Mouse (Mus musculus): ENCODE results near the gene AI854703. TPM values are rescaled to one million over a fixed set of nuclear protein-coding genes. Genes with fewer than 3 reads are reported as not detected.
A peak's percentile ranks its signal among the peaks of the same experiment; 100 is the strongest.

Gene AI854703
- polyA plus RNA-seq, 1 experiment: 0.96 TPM

DNA sequence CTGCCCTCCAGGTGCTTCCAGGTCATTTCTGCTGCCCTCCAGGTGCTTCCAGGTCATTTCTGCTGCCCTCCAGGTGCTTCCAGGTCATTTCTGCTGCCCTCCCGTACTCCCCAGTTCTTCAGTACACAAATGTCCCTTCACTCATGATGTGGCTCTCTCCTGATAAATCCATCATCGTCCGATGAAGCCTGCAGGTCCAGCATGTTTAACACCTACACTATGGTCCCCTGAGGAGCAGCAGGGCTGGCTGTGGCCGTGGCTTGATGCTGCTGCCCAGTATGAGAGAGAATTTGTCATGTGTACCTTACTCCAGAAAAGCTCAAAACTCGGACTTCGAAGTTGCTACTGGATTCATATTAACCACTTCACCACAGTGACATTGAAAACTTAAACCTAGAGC lies 14.8 kb downstream of the AI854703 start:
- Histone ChIP-seq H3K36me3 (ENCODE audit: control insufficient read depth, insufficient read depth, low read length) (no peaks in the 10 kb centered on the region), H3K4me3 (ENCODE audit: low read depth, low read length) (no peak overlapping the region), H3K27ac (ENCODE audit: insufficient read depth, low read depth, low read length) (no peak overlapping the region), H3K27me3 (ENCODE audit: control insufficient read depth, insufficient read depth, low read length) (no peaks in the 10 kb centered on the region), H3K4me1 (ENCODE audit: control insufficient read depth, insufficient read depth, insufficient read length, low read length) (peaks cover 1% of the 10 kb centered on the region; the same call in 1 of the 2 replicates)
- WGBS: 63% methylated on average over 6 of the region's 6 CpGs
- no peak for TF ChIP-seq POLR2A (IDR thresholded peaks at IDR 0.05; ENCODE audit: low read depth, low read length)

DNA sequence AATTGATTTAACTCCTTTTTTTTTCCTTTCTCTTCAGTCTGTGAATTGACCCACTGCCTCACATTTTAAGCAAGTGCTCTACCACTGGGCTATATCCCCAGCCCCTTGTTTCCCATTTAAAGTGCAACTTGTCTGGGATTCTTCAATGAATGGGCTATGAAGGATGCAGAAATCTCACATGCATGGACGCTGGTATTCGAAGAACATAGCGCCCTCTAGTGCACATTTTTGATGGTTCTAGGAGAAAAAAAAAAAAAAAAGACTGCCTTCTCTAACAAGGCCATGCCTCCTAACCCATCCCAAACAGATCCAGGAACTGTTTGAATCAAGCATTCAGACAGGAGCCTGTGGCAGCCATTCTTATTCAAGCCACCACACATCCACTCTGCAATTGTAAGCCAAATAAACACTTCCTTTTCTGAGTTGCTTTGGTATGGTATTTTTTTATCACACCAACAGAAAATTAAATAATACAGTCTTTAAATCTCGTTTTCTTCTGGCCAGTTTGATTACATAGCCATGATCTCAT lies 16.3 kb downstream of the AI854703 start:
- no peak overlapping the region for H3K4me3 ChIP-seq (ENCODE audit: low read depth, low read length)
- TF ChIP-seq POLR2A (IDR thresholded peaks at IDR 0.05; ENCODE audit: low read depth, low read length) (no peak), CTCF (IDR thresholded peaks at IDR 0.05; ENCODE audit: extremely low read depth, insufficient read length, insufficient replicate concordance, low read depth, low read length) (no peak)
- peaks cover 6% of the 10 kb centered on the region for H3K4me1 ChIP-seq (ENCODE audit: control insufficient read depth, insufficient read depth, insufficient read length, low read length)
- 22% methylated on average over 4 of the region's 4 CpGs for WGBS
- no peaks in the 10 kb centered on the region for H3K36me3 ChIP-seq (ENCODE audit: control insufficient read depth, insufficient read depth, low read length)
- H3K27ac ChIP-seq (ENCODE audit: insufficient read depth, low read depth, low read length): no peak overlapping the region
- H3K27me3 ChIP-seq (ENCODE audit: control insufficient read depth, insufficient read depth, low read length): no peaks in the 10 kb centered on the region

- WGBS: 9% methylated on average over 12 of the region's 12 CpGs
- Histone ChIP-seq H3K36me3 (ENCODE audit: control insufficient read depth, insufficient read depth, low read length) (no peaks in the 10 kb centered on the region), H3K27ac (ENCODE audit: insufficient read depth, low read depth, low read length) (no peak overlapping the region; the same call in 1 of the 2 replicates), H3K4me1 (ENCODE audit: control insufficient read depth, insufficient read depth, insufficient read length, low read length) (peaks cover 6% of the 10 kb centered on the region), H3K27me3 (ENCODE audit: control insufficient read depth, insufficient read depth, low read length) (no peaks in the 10 kb centered on the region), H3K4me3 (ENCODE audit: low read depth, low read length) (no peak overlapping the region)
- TF ChIP-seq POLR2A (IDR thresholded peaks at IDR 0.05; ENCODE audit: low read depth, low read length): 0 out of 2 replicates have a peak, but pooled peaks have one; percentile 6
- TF ChIP-seq CTCF (IDR thresholded peaks at IDR 0.05; ENCODE audit: extremely low read depth, insufficient read length, insufficient replicate concordance, low read depth, low read length): peak; percentile 86; the same call in 1 of the 2 replicates
Measured at GRCm38 (mm10) chr6:48645660-48646308, 19.2 kb downstream of the AI854703 start.

GRCm38 (mm10) chr6:48646309-48646690 lies 19.7 kb downstream of the AI854703 start:
- no peaks in the 10 kb centered on the region for H3K27me3 ChIP-seq (ENCODE audit: control insufficient read depth, insufficient read depth, low read length)
- no peak overlapping the region for H3K27ac ChIP-seq (ENCODE audit: insufficient read depth, low read depth, low read length)
- H3K4me3 ChIP-seq (ENCODE audit: low read depth, low read length): no peak overlapping the region
- WGBS: 87% methylated on average over 4 of the region's 4 CpGs
- no peaks in the 10 kb centered on the region for H3K36me3 ChIP-seq (ENCODE audit: control insufficient read depth, insufficient read depth, low read length)
- TF ChIP-seq POLR2A (IDR thresholded peaks at IDR 0.05; ENCODE audit: low read depth, low read length): no peak
- peaks cover 6% of the 10 kb centered on the region for H3K4me1 ChIP-seq (ENCODE audit: control insufficient read depth, insufficient read depth, insufficient read length, low read length)

GRCm38 (mm10) chr6:48646995-48647394 lies 20.4 kb downstream of the AI854703 start, which contains the start of gene Gimap8:
Gene Gimap8 (plus strand): TSS chr6:48647234.
- H3K4me3 ChIP-seq (ENCODE audit: low read depth, low read length): peak within 1 kb of the TSS; percentile 46
- H3K27ac ChIP-seq (ENCODE audit: insufficient read depth, low read depth, low read length): peak within 1 kb of the TSS; percentile 52
- 18% methylated on average over 3 of the region's 3 CpGs for WGBS
- peaks cover 2% of the 10 kb centered on the region; the same call in 1 of the 2 replicates for H3K36me3 ChIP-seq (ENCODE audit: control insufficient read depth, insufficient read depth, low read length)
- peaks cover 6% of the 10 kb centered on the region for H3K4me1 ChIP-seq (ENCODE audit: control insufficient read depth, insufficient read depth, insufficient read length, low read length)
- TF ChIP-seq POLR2A (IDR thresholded peaks at IDR 0.05; ENCODE audit: low read depth, low read length) (no peak), CTCF (IDR thresholded peaks at IDR 0.05; ENCODE audit: extremely low read depth, insufficient read length, insufficient replicate concordance, low read depth, low read length) (peak; percentile 50; the same call in 1 of the 2 replicates)
- H3K27me3 ChIP-seq (ENCODE audit: control insufficient read depth, insufficient read depth, low read length): no peaks in the 10 kb centered on the region

- Histone ChIP-seq H3K36me3 (ENCODE audit: control insufficient read depth, insufficient read depth, low read length) (peaks cover 2% of the 10 kb centered on the region; the same call in 1 of the 2 replicates), H3K4me1 (ENCODE audit: control insufficient read depth, insufficient read depth, insufficient read length, low read length) (peaks cover 6% of the 10 kb centered on the region), H3K4me3 (ENCODE audit: low read depth, low read length) (peak overlapping the region; percentile 46), H3K27me3 (ENCODE audit: control insufficient read depth, insufficient read depth, low read length) (no peaks in the 10 kb centered on the region), H3K27ac (ENCODE audit: insufficient read depth, low read depth, low read length) (peak overlapping the region; percentile 52)
- no peak for TF ChIP-seq CTCF (IDR thresholded peaks at IDR 0.05; ENCODE audit: extremely low read depth, insufficient read length, insufficient replicate concordance, low read depth, low read length)
- TF ChIP-seq POLR2A (IDR thresholded peaks at IDR 0.05; ENCODE audit: low read depth, low read length): no peak
- WGBS: 59% methylated on average over 2 of the region's 2 CpGs
Measured at GRCm38 (mm10) chr6:48647611-48648010, 21.0 kb downstream of the AI854703 start.

GRCm38 (mm10) chr6:48648779-48649178 lies 22.2 kb downstream of the AI854703 start:
- 90% methylated on average over 4 of the region's 4 CpGs for WGBS
- no peak for TF ChIP-seq POLR2A (IDR thresholded peaks at IDR 0.05; ENCODE audit: low read depth, low read length)
- no peak for TF ChIP-seq CTCF (IDR thresholded peaks at IDR 0.05; ENCODE audit: extremely low read depth, insufficient read length, insufficient replicate concordance, low read depth, low read length)
- Histone ChIP-seq H3K27ac (ENCODE audit: insufficient read depth, low read depth, low read length) (no peak overlapping the region), H3K4me1 (ENCODE audit: control insufficient read depth, insufficient read depth, insufficient read length, low read length) (peaks cover 6% of the 10 kb centered on the region), H3K36me3 (ENCODE audit: control insufficient read depth, insufficient read depth, low read length) (peaks cover 2% of the 10 kb centered on the region; the same call in 1 of the 2 replicates), H3K27me3 (ENCODE audit: control insufficient read depth, insufficient read depth, low read length) (no peaks in the 10 kb centered on the region), H3K4me3 (ENCODE audit: low read depth, low read length) (no peak overlapping the region)

Measured in small intestine, adult 2 months (tissue).